In genomic region chr15:11317077-11317476, GRCm38 (mm10) we compare ENCODE assay signal across 17 mouse cellular contexts.
"Had no signal": no experiment of that assay in that cellular context is flagged by ENCODE, and none has a peak within 500 bp of the region (broad histone marks: within the 10 kb centered on the region; RNA-seq: fewer than 3 reads in every experiment).

No protein-coding gene starts in this region.

- H3K4me1 ChIP-seq: limb, embryonic 15.5 days; liver, embryonic 12.5 days; midbrain, embryonic 10.5 days; neural tube, embryonic 13.5 days; stomach, embryonic 15.5 days had no signal

- H3K4me2 ChIP-seq: limb, embryonic 15.5 days; liver, embryonic 12.5 days; lung, embryonic 14.5 days; neural tube, embryonic 13.5 days; stomach, embryonic 15.5 days had no signal

- H3K36me3 ChIP-seq: limb, embryonic 15.5 days; liver, embryonic 12.5 days; midbrain, embryonic 10.5 days; neural tube, embryonic 13.5 days; stomach, embryonic 15.5 days had no signal

- H3K4me3 ChIP-seq: limb, embryonic 15.5 days; liver, embryonic 12.5 days; midbrain, embryonic 10.5 days; myocyte; neural tube, embryonic 13.5 days; stomach, embryonic 15.5 days had no signal

- H3K9ac ChIP-seq: limb, embryonic 15.5 days; liver, embryonic 12.5 days; lung, embryonic 14.5 days; neural tube, embryonic 13.5 days; stomach, embryonic 15.5 days had no signal

- H3K9me3 ChIP-seq: limb, embryonic 15.5 days; liver, embryonic 12.5 days; midbrain, embryonic 10.5 days; neural tube, embryonic 13.5 days; stomach, embryonic 15.5 days had no signal

- DNase-seq: kidney, adult 11 months; kidney, postnatal 14 days; layer of hippocampus, adult 9-11 months; layer of hippocampus, postnatal 36 days; lung, embryonic 14.5 days; lung, postnatal 10 days; lung, postnatal 4 days; retina, postnatal 1 day; right cerebral cortex, postnatal 4 days; spleen, adult 18-20 months; thymus, postnatal 36 days had no signal

- ATAC-seq: liver, embryonic 12.5 days had no signal

- H3K27ac ChIP-seq: limb, embryonic 15.5 days; liver, embryonic 12.5 days; midbrain, embryonic 10.5 days; neural tube, embryonic 13.5 days; stomach, embryonic 15.5 days had no signal

- H3K27me3 ChIP-seq: limb, embryonic 15.5 days; liver, embryonic 12.5 days; neural tube, embryonic 13.5 days; stomach, embryonic 15.5 days had no signal
